Mouse (Mus musculus) T-cell, adult 66 days (primary cell): Measurements from ENCODE around the gene Gm14496. TPM values are rescaled to one million over a fixed set of nuclear protein-coding genes. Genes with fewer than 3 reads are reported as not detected.

Experiments used
- total RNA-seq, 2 experiments: library from RNA; stranded (reverse); gene quantifications; 3 replicates in 1 of 2; 4 replicates in 1 of 2; pipeline ENCODE4 v1.2.4; 2023

The Gm14496 gene
- total RNA-seq, result not detected

DNA sequence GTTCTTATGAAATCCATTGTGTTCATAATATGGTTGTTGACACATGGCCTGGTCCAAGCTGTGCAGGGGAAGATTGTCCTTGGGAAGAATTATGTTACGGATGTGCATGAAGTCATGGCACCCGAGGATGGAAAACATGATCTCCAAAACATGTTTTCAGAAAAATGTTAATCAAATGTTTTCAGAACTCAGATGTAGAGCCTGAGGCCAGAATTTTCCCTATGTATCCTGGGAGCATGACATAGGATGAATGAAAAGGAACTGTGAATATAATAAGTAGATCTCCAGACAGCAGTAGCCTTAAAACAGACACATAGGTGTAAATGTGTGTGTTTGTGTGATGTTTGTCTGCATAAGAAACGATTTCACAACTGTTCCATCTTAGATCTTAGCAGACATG is at the start of gene Gm14496:
Gene Gm14496, plus strand, starts transcription at position 301 of the 400 bp plus-strand sequence.

Other genes starting within 250 kb of the Gm14496 start
- gene Myt1, start 227.8 kb upstream of the Gm14496 start, total RNA-seq, result not detected
- 10 to 100 TPM; 53.6 to 71.7 TPM for gene Pcmtd2, start 153.3 kb upstream of the Gm14496 start, total RNA-seq
- gene Polr3k, start 126.8 kb upstream of the Gm14496 start, total RNA-seq, result 10 to 100 TPM; 20.7 to 24.5 TPM